Mouse (Mus musculus): ENCODE measurements around the gene Gabra6. TPM values are rescaled to one million over a fixed set of nuclear protein-coding genes. Genes with fewer than 3 reads are reported as not detected.

Gabra6 gene
- not detected for polyA plus RNA-seq (2017; shearing (Covaris generic))

GRCm38 (mm10) chr11:42320882-42321281 is at the start of gene Gabra6:
TSS of gene Gabra6 (minus strand) at chr11:42321072.

Other genes with a start within 250 kb of the Gabra6 start
- gene Gabra1, start 138.1 kb downstream of the Gabra6 start, polyA plus RNA-seq (2017; shearing (Covaris generic)): 0.12 TPM
- gene Gabrb2, start 98.7 kb upstream of the Gabra6 start, polyA plus RNA-seq (2017; shearing (Covaris generic)): 0.12 TPM